Mouse (Mus musculus) midbrain, embryonic 11.5 days (tissue): ENCODE results near the gene Pcdh19. TPM values are rescaled to one million over a fixed set of nuclear protein-coding genes. Genes with fewer than 3 reads are reported as not detected.

Source experiments
- ATAC-seq: fragments of 200-750 bp; cut with Nextera tagmentation; 2 replicates; pipeline ENCODE4 v1.8.0; 2017; ENCODE audit warnings: moderate TSS enrichment, moderate library complexity; ENCODE audit not compliant: low FRiP score
- DNase-seq: peaks from one replicate; pipeline ENCODE4 v3.0.0; 2015; ENCODE audit warnings: low spot score; ENCODE audit errors: missing footprints
- H3K27ac ChIP-seq: fragments of 300-500 bp; sonication (generic); 2 replicates; pipeline ENCODE4 v1.5.1; 2014; ENCODE audit warnings: low read depth, low read length
- H3K27me3 ChIP-seq: fragments of 300-500 bp; sonication (generic); 2 replicates; pipeline ENCODE4 v1.6.1; 2014; ENCODE audit warnings: mild to moderate bottlenecking, low read length, moderate library complexity, mixed read lengths; ENCODE audit not compliant: control insufficient read depth, insufficient read depth
- H3K36me3 ChIP-seq: fragments of 300-500 bp; sonication (generic); 2 replicates; pipeline ENCODE4 v1.6.1; 2014; ENCODE audit warnings: mild to moderate bottlenecking, low read length, moderate library complexity, mixed read lengths; ENCODE audit not compliant: control insufficient read depth, insufficient read depth
- H3K4me1 ChIP-seq: fragments of 300-500 bp; sonication (generic); 2 replicates; pipeline ENCODE4 v1.6.1; 2014; ENCODE audit warnings: low read length; ENCODE audit not compliant: control insufficient read depth, insufficient read depth
- H3K4me2 ChIP-seq: fragments of 300-500 bp; sonication (generic); 2 replicates; pipeline ENCODE4 v1.6.1; 2014; ENCODE audit warnings: mild to moderate bottlenecking, moderate library complexity
- H3K4me3 ChIP-seq: fragments of 300-500 bp; sonication (generic); 2 replicates; pipeline ENCODE4 v1.5.1; 2014; ENCODE audit warnings: low read depth, low read length
- H3K9ac ChIP-seq: fragments of 300-500 bp; sonication (generic); 2 replicates; pipeline ENCODE4 v1.6.1; 2014; ENCODE audit warnings: low read length
- H3K9me3 ChIP-seq: fragments of 300-500 bp; sonication (generic); 2 replicates; pipeline ENCODE4 v1.6.1; 2016; ENCODE audit warnings: low read length; ENCODE audit not compliant: control insufficient read depth
- WGBS: fragments of 180-500 bp; shearing (Covaris S2); extraction: QIAGEN DNeasy Blood & Tissue Kit; methylation state at CpG from one replicate; pipeline ENCODE4 v1.1.7; 2014; 5-methylcytosine and 5-hydroxymethylcytosine counted together
- polyA plus RNA-seq: library from polyadenylated mRNA; unstranded; fragments of >200 nt; fragmentation: Nextera tagmentation; extraction: Ambion mirVana; gene quantifications from 2 replicates; pipeline ENCODE4 v1.2.1, GENCODE M21; 2014

Pcdh19 gene
- polyA plus RNA-seq, 1 experiment from 2014 or later = 3.8 TPM

- no peaks in the 10 kb centered on the region for H3K27me3 ChIP-seq
- 41% methylated on average over 4 of the region's 4 CpGs for WGBS
- no peaks in the 10 kb centered on the region for H3K4me1 ChIP-seq
- H3K36me3 ChIP-seq = no peaks in the 10 kb centered on the region
- ATAC-seq (peak; percentile 88), DNase-seq (no peak)
- no peak overlapping the region for H3K4me3 ChIP-seq
- H3K4me2 ChIP-seq = no peak overlapping the region
- H3K9ac ChIP-seq = no peak overlapping the region
- no peak overlapping the region for H3K27ac ChIP-seq
- H3K9me3 ChIP-seq = no peaks in the 10 kb centered on the region
Observed at GRCm38 (mm10) chrX:133575601-133576382, 113.0 kb downstream of the Pcdh19 start.

- no peak overlapping the region for H3K27ac ChIP-seq
- H3K9me3 ChIP-seq = no peaks in the 10 kb centered on the region
- DNase-seq = no peak
- H3K4me2 ChIP-seq = no peak overlapping the region
- no peaks in the 10 kb centered on the region; the same call in 1 of the 2 replicates for H3K27me3 ChIP-seq
- WGBS = 93% methylated on average over 2 of the region's 2 CpGs
- ATAC-seq = no peak
- H3K4me3 ChIP-seq = no peak overlapping the region
- H3K36me3 ChIP-seq = no peaks in the 10 kb centered on the region
- H3K4me1 ChIP-seq = no peaks in the 10 kb centered on the region
- H3K9ac ChIP-seq = no peak overlapping the region
Observed at GRCm38 (mm10) chrX:133565355-133565754, 123.4 kb downstream of the Pcdh19 start.

Other genes starting within 250 kb of the Pcdh19 start
- 3.1 and 3.9 TPM in 2 replicates for gene Tnmd, start 162.0 kb upstream of the Pcdh19 start, polyA plus RNA-seq
- gene Tspan6, start 209.4 kb upstream of the Pcdh19 start, polyA plus RNA-seq = 235 and 253 TPM in 2 replicates
- gene Srpx2, start 219.4 kb upstream of the Pcdh19 start, polyA plus RNA-seq = 1.6 and 1.8 TPM in 2 replicates